Mouse (Mus musculus): Measurements from ENCODE around the gene Armc3. TPM values are rescaled to one million over a fixed set of nuclear protein-coding genes. Genes with fewer than 3 reads are reported as not detected.
"Not testable (repeated sequence)": the region's sequence is repeated elsewhere in the genome, so short reads cannot be mapped to it uniquely, and the experiment has no call there.

Armc3 gene
- polyA plus RNA-seq, 1 experiment from 2014 or later: 0.11 TPM

DNA sequence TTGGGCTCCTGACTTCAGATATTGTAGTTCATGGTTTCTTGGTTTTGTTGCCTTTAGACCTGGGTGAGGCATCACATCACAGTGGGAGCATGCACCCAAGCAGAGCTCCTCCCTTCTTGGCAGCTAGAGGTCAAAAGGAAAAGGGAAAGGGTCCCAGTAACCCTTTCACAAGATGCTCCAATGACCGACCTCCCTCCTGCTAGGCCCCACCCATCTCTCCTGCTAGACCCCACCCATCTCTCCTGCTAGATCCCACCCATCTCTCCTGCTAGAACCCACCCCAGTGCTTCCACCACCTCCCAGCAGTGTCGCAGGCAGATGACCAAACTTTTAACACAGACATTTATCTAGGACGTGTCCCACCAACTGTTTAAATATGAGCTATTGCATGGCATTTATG is 93.3 kb downstream of the Armc3 start:
- H3K27ac ChIP-seq (ENCODE audit: low read depth, low read length): no peak overlapping the region
- 44% methylated on average over 3 of the region's 3 CpGs for WGBS
- no peaks in the 10 kb centered on the region for H3K27me3 ChIP-seq (replicated peaks; ENCODE audit: control insufficient read depth, insufficient read depth, low read length)
- no peaks in the 10 kb centered on the region for H3K4me1 ChIP-seq (replicated peaks; ENCODE audit: control insufficient read depth, insufficient read depth, low read length)
- ATAC-seq (replicated peaks; ENCODE audit: low FRiP score) (no peak), DNase-seq (ENCODE audit: low spot score) (no peak)
- H3K36me3 ChIP-seq (ENCODE audit: control insufficient read depth, insufficient read depth, low read length): no peaks in the 10 kb centered on the region
- no peak overlapping the region for H3K9ac ChIP-seq (ENCODE audit: low read depth, low read length)
- no peak overlapping the region for H3K4me2 ChIP-seq
- no peak overlapping the region for H3K4me3 ChIP-seq (ENCODE audit: low read depth, low read length)
- H3K9me3 ChIP-seq (ENCODE audit: control insufficient read depth, low read length): no peaks in the 10 kb centered on the region

DNA sequence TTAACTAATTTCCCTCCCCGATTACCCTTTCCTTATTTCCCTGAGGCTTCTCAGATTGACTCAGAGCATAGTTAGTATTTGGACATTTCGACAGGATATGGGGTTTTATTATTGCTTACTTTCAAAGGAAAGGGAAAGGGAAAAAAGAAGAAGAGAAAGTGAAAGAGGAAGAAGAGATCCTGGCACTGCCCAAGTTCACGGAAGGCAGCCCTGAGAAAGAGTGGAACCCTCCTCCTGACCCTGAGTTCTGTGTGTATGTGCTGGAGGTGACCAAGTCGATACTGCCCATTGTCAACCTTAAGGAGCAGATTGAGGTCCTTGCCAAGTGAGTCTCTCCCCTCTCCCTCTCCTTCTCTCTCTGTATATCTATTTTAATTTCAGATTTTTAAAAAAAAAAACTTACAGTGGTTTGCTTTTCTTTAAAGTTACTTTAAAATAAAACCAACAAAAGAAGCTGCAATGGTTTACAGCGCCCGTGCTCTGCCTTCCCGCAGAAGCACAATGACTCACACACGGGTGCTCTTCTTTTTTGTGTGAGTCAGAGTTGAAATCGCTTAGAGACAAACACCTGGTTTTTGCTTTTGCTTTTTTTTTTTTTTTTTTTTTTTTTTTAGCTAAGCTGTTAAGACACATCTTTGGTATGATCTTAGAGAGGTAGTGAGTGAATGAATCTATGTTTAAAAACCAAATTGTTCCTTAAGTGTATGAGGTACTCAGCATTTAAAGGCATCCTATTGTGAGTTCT is 101.4 kb downstream of the Armc3 start:
- no peak overlapping the region for H3K9ac ChIP-seq (ENCODE audit: low read depth, low read length)
- H3K36me3 ChIP-seq (ENCODE audit: control insufficient read depth, insufficient read depth, low read length): no peaks in the 10 kb centered on the region
- ATAC-seq (replicated peaks; ENCODE audit: low FRiP score) (no peak), DNase-seq (ENCODE audit: low spot score) (no peak)
- H3K4me1 ChIP-seq (replicated peaks; ENCODE audit: control insufficient read depth, insufficient read depth, low read length): no peaks in the 10 kb centered on the region
- H3K27me3 ChIP-seq (replicated peaks; ENCODE audit: control insufficient read depth, insufficient read depth, low read length): no peaks in the 10 kb centered on the region
- no peak overlapping the region for H3K4me2 ChIP-seq
- H3K27ac ChIP-seq (ENCODE audit: low read depth, low read length): no peak overlapping the region
- 71% methylated on average over 9 of the region's 9 CpGs for WGBS
- H3K4me3 ChIP-seq (ENCODE audit: low read depth, low read length): no peak overlapping the region
- no peaks in the 10 kb centered on the region for H3K9me3 ChIP-seq (ENCODE audit: control insufficient read depth, low read length)

DNA sequence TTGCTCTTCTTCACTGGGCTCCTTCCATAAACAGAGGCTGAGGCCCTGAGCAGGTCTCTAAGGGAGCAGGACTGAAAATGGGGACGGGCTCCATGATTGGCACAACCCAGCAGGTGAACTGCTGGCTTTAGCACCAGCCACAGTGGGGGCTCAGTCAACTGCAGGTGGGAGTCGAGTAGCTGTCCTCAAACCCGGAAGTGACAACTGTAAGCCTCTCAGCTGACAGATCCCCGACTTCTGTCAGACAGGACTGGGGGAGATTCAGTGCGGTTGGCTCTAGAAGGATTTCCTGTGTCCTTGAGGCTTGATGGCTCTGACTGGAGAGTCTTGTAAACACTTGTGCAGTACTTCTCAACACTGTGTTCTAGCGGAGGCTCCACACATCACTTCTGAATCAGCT is 102.1 kb downstream of the Armc3 start:
- Histone ChIP-seq H3K4me2 (no peak overlapping the region), H3K36me3 (ENCODE audit: control insufficient read depth, insufficient read depth, low read length) (no peaks in the 10 kb centered on the region), H3K9ac (ENCODE audit: low read depth, low read length) (no peak overlapping the region), H3K9me3 (ENCODE audit: control insufficient read depth, low read length) (no peaks in the 10 kb centered on the region), H3K4me3 (ENCODE audit: low read depth, low read length) (no peak overlapping the region), H3K4me1 (replicated peaks; ENCODE audit: control insufficient read depth, insufficient read depth, low read length) (no peaks in the 10 kb centered on the region), H3K27me3 (replicated peaks; ENCODE audit: control insufficient read depth, insufficient read depth, low read length) (no peaks in the 10 kb centered on the region), H3K27ac (ENCODE audit: low read depth, low read length) (no peak overlapping the region)
- DNase-seq (ENCODE audit: low spot score) (no peak), ATAC-seq (replicated peaks; ENCODE audit: low FRiP score) (no peak)
- WGBS: 20% methylated on average over 6 of the region's 6 CpGs

DNA sequence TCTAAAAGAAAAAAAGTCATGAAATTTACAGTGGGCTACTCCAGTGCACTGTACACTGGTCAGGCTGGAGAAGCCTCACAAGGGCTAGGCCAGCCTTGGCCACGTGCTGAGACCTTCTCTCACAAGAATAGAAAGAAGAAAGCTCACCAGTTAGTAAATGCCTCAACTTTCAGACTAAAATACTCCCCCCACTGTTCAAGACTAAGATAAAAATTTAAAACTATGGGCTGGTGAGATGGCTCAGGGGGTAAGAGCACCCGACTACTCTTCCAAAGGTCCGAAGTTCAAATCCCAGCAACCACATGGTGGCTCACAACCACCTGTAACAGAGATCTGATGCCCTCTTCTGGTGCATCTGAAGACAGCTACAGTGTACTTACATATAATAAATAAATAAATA is 104.0 kb downstream of the Armc3 start:
- not testable (repeated sequence) for DNase-seq (ENCODE audit: low spot score); H3K27ac ChIP-seq (ENCODE audit: low read depth, low read length); H3K9me3 ChIP-seq (ENCODE audit: control insufficient read depth, low read length); H3K4me3 ChIP-seq (ENCODE audit: low read depth, low read length); H3K4me2 ChIP-seq; H3K9ac ChIP-seq (ENCODE audit: low read depth, low read length); H3K4me1 ChIP-seq (replicated peaks; ENCODE audit: control insufficient read depth, insufficient read depth, low read length); H3K27me3 ChIP-seq (replicated peaks; ENCODE audit: control insufficient read depth, insufficient read depth, low read length); H3K36me3 ChIP-seq (ENCODE audit: control insufficient read depth, insufficient read depth, low read length); ATAC-seq (replicated peaks; ENCODE audit: low FRiP score)
- WGBS: 82% methylated on average over 3 of the region's 3 CpGs

DNA sequence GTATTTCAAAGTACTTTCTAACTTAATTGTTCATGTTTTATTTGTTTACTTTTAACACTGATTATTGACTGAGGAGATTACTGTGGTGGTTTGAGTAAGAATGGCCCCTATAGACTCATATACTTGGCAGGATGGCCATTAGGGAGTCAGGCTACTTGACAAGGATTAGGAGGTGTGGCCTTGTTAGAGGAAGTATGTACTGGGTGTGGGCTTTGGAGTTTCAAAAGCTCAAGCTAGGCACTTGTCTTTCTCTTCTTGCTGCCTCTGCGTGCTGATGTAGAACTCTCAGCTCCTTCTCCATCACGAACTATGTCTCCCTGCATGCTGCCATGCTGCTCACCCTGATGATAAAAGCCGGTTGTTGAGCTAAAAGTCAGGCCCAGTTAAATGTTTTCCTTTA is 111.4 kb downstream of the Armc3 start:
- Histone ChIP-seq H3K36me3 (ENCODE audit: control insufficient read depth, insufficient read depth, low read length) (no peaks in the 10 kb centered on the region), H3K4me3 (ENCODE audit: low read depth, low read length) (no peak overlapping the region), H3K27ac (ENCODE audit: low read depth, low read length) (no peak overlapping the region), H3K4me1 (replicated peaks; ENCODE audit: control insufficient read depth, insufficient read depth, low read length) (no peaks in the 10 kb centered on the region), H3K9ac (ENCODE audit: low read depth, low read length) (no peak overlapping the region), H3K9me3 (ENCODE audit: control insufficient read depth, low read length) (peaks cover 1% of the 10 kb centered on the region; the same call in 1 of the 2 replicates), H3K27me3 (replicated peaks; ENCODE audit: control insufficient read depth, insufficient read depth, low read length) (no peaks in the 10 kb centered on the region), H3K4me2 (no peak overlapping the region)
- 88% methylated on average over 3 of the region's 3 CpGs for WGBS
- DNase-seq (ENCODE audit: low spot score) (no peak), ATAC-seq (replicated peaks; ENCODE audit: low FRiP score) (no peak)

DNA sequence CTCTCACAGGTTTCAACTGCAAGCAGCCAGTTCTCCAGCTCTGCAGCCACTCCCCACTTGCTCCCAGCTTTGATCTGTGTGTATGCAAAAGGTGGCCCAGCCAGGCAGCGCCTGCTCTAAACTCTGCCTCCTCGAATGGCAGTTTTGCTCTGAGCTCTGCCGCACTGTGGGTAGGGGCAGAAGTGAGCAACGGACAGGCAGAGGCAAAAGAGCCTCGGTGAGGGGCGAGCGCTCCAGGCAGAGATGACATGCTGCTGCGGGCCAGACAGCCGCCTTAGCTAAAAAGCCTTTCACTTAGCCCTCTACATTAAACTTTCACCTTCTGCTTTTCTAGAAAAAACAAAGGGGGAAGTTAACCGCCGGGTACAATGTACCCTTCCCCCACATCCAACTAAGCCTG is 117.0 kb downstream of the Armc3 start:
- no peak for ATAC-seq (replicated peaks; ENCODE audit: low FRiP score)
- no peaks in the 10 kb centered on the region for H3K36me3 ChIP-seq (ENCODE audit: control insufficient read depth, insufficient read depth, low read length)
- DNase-seq (ENCODE audit: low spot score): no peak
- H3K4me3 ChIP-seq (ENCODE audit: low read depth, low read length): no peak overlapping the region
- H3K9me3 ChIP-seq (ENCODE audit: control insufficient read depth, low read length): peaks cover 3% of the 10 kb centered on the region; the same call in 1 of the 2 replicates
- H3K9ac ChIP-seq (ENCODE audit: low read depth, low read length): no peak overlapping the region
- H3K4me2 ChIP-seq: no peak overlapping the region; the same call in 1 of the 2 replicates
- H3K27me3 ChIP-seq (replicated peaks; ENCODE audit: control insufficient read depth, insufficient read depth, low read length): no peaks in the 10 kb centered on the region
- peaks cover 3% of the 10 kb centered on the region; the same call in 1 of the 2 replicates for H3K4me1 ChIP-seq (replicated peaks; ENCODE audit: control insufficient read depth, insufficient read depth, low read length)
- no peak overlapping the region for H3K27ac ChIP-seq (ENCODE audit: low read depth, low read length)
- WGBS: 43% methylated on average over 11 of the region's 11 CpGs

DNA sequence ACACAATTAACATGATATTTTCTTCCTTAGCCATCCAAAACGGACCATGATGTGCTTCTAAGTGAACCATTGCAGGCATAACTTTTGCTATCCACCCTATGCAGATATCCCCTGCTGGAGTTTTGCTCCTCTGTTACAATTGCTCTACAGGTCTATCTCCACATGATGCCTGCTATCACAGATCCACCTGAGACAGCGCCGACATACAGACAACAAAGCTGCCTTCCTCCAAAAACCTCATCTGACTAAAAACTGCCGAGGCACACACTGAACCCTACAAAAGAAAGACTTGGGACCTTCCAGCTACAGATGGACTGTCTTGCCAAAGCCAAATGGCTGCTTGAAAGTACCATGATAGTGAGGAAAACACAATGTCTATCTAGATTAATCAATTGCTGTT is 117.6 kb downstream of the Armc3 start:
- 64% methylated on average over 4 of the region's 4 CpGs for WGBS
- DNase-seq (ENCODE audit: low spot score) (no peak), ATAC-seq (replicated peaks; ENCODE audit: low FRiP score) (no peak)
- Histone ChIP-seq H3K4me1 (replicated peaks; ENCODE audit: control insufficient read depth, insufficient read depth, low read length) (peaks cover 3% of the 10 kb centered on the region; the same call in 1 of the 2 replicates), H3K27me3 (replicated peaks; ENCODE audit: control insufficient read depth, insufficient read depth, low read length) (no peaks in the 10 kb centered on the region), H3K4me2 (no peak overlapping the region), H3K4me3 (ENCODE audit: low read depth, low read length) (no peak overlapping the region), H3K9me3 (ENCODE audit: control insufficient read depth, low read length) (peaks cover 3% of the 10 kb centered on the region; the same call in 1 of the 2 replicates), H3K9ac (ENCODE audit: low read depth, low read length) (no peak overlapping the region), H3K27ac (ENCODE audit: low read depth, low read length) (no peak overlapping the region), H3K36me3 (ENCODE audit: control insufficient read depth, insufficient read depth, low read length) (no peaks in the 10 kb centered on the region)

DNA sequence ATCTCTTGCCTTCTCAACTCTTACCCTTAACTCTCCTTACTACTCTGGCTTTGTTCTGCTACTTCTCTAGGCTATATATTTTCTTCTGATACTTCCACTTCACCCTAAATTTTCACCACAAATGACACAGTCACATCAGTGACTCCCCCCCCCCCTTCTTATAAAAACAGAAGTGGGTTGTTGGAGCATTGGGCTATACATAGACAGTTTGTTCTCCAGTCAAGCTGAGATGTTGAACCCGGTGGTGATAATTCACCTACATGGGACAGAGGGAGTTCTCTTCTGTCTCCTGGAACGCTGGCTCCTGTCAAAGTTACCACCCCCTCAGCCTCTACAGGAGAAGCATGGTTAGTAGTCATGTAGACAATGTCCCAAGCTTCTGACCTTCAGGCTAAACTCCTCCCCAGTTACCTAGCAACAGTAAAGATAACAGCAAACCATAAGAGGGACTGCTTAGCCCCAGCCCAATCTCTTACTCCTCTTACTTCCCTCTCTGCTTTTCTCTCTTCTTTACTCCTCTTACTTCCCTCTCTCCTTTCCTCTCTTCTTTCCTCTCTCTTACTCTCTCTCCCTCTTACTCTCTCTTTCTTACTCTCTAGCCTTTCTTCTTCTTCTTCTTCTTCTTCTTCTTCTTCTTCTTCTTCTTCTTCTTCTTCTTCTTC is 118.2 kb downstream of the Armc3 start:
- not testable (repeated sequence) for H3K27me3 ChIP-seq (replicated peaks; ENCODE audit: control insufficient read depth, insufficient read depth, low read length); H3K27ac ChIP-seq (ENCODE audit: low read depth, low read length); H3K9me3 ChIP-seq (ENCODE audit: control insufficient read depth, low read length); H3K9ac ChIP-seq (ENCODE audit: low read depth, low read length); DNase-seq (ENCODE audit: low spot score); H3K4me3 ChIP-seq (ENCODE audit: low read depth, low read length); H3K4me2 ChIP-seq; H3K36me3 ChIP-seq (ENCODE audit: control insufficient read depth, insufficient read depth, low read length); H3K4me1 ChIP-seq (replicated peaks; ENCODE audit: control insufficient read depth, insufficient read depth, low read length)
- 45% methylated on average over 2 of the region's 2 CpGs for WGBS
- peak; percentile 54; the same call in 1 of the 2 replicates for ATAC-seq (replicated peaks; ENCODE audit: low FRiP score)

DNA sequence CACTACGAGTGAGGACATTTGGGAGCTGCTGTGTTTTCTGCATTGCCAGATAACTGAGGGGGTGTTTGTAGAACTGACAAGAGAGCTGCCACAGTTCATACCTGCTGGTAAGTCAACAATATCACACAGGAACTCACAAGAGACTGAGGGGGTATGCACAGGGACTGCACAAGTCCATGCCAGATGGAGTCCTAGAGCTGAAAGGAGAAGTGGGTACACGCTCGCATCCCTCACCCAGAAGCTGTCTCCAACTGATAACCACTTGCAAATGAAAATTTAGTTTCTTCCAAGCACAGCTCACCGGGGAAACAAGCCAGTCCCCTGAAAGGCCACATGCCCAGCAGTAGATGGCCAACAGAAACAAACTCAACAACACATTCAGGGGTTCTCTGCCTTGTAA is 119.4 kb downstream of the Armc3 start:
- Histone ChIP-seq H3K4me1 (replicated peaks; ENCODE audit: control insufficient read depth, insufficient read depth, low read length) (peaks cover 3% of the 10 kb centered on the region; the same call in 1 of the 2 replicates), H3K27me3 (replicated peaks; ENCODE audit: control insufficient read depth, insufficient read depth, low read length) (no peaks in the 10 kb centered on the region), H3K36me3 (ENCODE audit: control insufficient read depth, insufficient read depth, low read length) (no peaks in the 10 kb centered on the region), H3K4me2 (no peak overlapping the region), H3K27ac (ENCODE audit: low read depth, low read length) (no peak overlapping the region), H3K9me3 (ENCODE audit: control insufficient read depth, low read length) (peaks cover 3% of the 10 kb centered on the region; the same call in 1 of the 2 replicates), H3K4me3 (ENCODE audit: low read depth, low read length) (no peak overlapping the region), H3K9ac (ENCODE audit: low read depth, low read length) (no peak overlapping the region)
- DNase-seq (ENCODE audit: low spot score) (no peak), ATAC-seq (replicated peaks; ENCODE audit: low FRiP score) (peak; percentile 70)
- WGBS: 44% methylated on average over 4 of the region's 4 CpGs

Measured in liver, embryonic 11.5 days (tissue).